Mouse (Mus musculus) testis, adult 2 months (tissue): ENCODE data around the gene Fat3.

Experiments used
- CTCF ChIP-seq: fragments of 200-500 bp; IDR thresholded peaks from 2 replicates; pipeline ENCODE4 v1.5.1; 2012; ENCODE audit warnings: low read depth, mild to moderate bottlenecking, inconsistent platforms, low read length, moderate library complexity; ENCODE audit not compliant: control insufficient read depth, insufficient read depth, insufficient replicate concordance
- POLR2A ChIP-seq: fragments of 200-500 bp; IDR thresholded peaks from 2 replicates; pipeline ENCODE4 v1.6.1; 2012; ENCODE audit warnings: low read depth, mild to moderate bottlenecking, inconsistent platforms, low read length, moderate library complexity; ENCODE audit not compliant: control insufficient read depth

GRCm38 (mm10) chr9:16275589-16275988 is 225.5 kb downstream of the Fat3 start:
- TF ChIP-seq CTCF (no peak), POLR2A (no peak)
